Mouse (Mus musculus) gastrocnemius, postnatal 10 days (tissue): ENCODE measurements around the gene Myo19. TPM values are rescaled to one million over a fixed set of nuclear protein-coding genes. Genes with fewer than 3 reads are reported as not detected.

ENCODE experiments used
- DNase-seq: peaks from one replicate; pipeline ENCODE4 v3.0.0; 2021; ENCODE audit warnings: mixed read lengths
- microRNA-seq, 2 experiments: library from miRNA; unstranded; fragments of <30 nt; microRNA quantifications; one replicate each; pipeline ENCODE4 v1.2.0; 2021
- total RNA-seq, 2 experiments: library from RNA; stranded (reverse); gene quantifications; 2 replicates each; pipeline ENCODE4 v1.2.3; 2021

The Myo19 gene
- total RNA-seq, 2 experiments from 2014 or later, result 4.4 to 5.3 TPM

- DNase-seq, result no peak
Measured at GRCm38 (mm10) chr11:84945841-84946240, 65.9 kb downstream of the Myo19 start.

- no peak for DNase-seq
Measured at GRCm38 (mm10) chr11:84947206-84947605, 67.3 kb downstream of the Myo19 start.

GRCm38 (mm10) chr11:84948114-84948513 is 68.2 kb downstream of the Myo19 start:
- DNase-seq, result no peak

GRCm38 (mm10) chr11:84948526-84948925 is 68.6 kb downstream of the Myo19 start:
- DNase-seq, result no peak

- DNase-seq, result no peak
Measured at GRCm38 (mm10) chr11:84952611-84953010, 72.7 kb downstream of the Myo19 start.

GRCm38 (mm10) chr11:84956400-84956799 is 76.5 kb downstream of the Myo19 start:
- no peak for DNase-seq

- DNase-seq, result no peak
Measured at GRCm38 (mm10) chr11:84957171-84957570, 77.2 kb downstream of the Myo19 start.

GRCm38 (mm10) chr11:84957591-84958270 is 77.8 kb downstream of the Myo19 start, which contains the start of gene Car4:
Gene Car4 (plus strand): TSS chr11:84957786.
- DNase-seq, result no peak

GRCm38 (mm10) chr11:84958271-84958630 is 78.3 kb downstream of the Myo19 start:
- DNase-seq, result no peak

GRCm38 (mm10) chr11:84959181-84959580 is 79.2 kb downstream of the Myo19 start:
- DNase-seq, result no peak

- DNase-seq, result no peak
Measured at GRCm38 (mm10) chr11:84959701-84960181, 79.8 kb downstream of the Myo19 start.

GRCm38 (mm10) chr11:84960291-84960690 is 80.3 kb downstream of the Myo19 start:
- DNase-seq, result no peak

- no peak for DNase-seq
Measured at GRCm38 (mm10) chr11:84960780-84961179, 80.8 kb downstream of the Myo19 start.

Small RNA genes within 50 kb of the gene (microRNA-seq; reads per million reads assigned to microRNA genes)
- gene Gm23564, result 0 reads per million in 2 experiments

Other genes with a start within 250 kb of the Myo19 start
- gene Mrm1, start 60.6 kb upstream of the Myo19 start, total RNA-seq, result 1 to 10 TPM; 3.8 to 4.9 TPM
- 10 to 100 TPM; 19.2 to 22.6 TPM for gene Dhrs11, start 51.2 kb upstream of the Myo19 start, total RNA-seq
- gene Ggnbp2, start 9.3 kb upstream of the Myo19 start, total RNA-seq, result 10 to 100 TPM; 40.6 to 52.8 TPM
- gene Pigw, start 137 bp downstream of the Myo19 start, total RNA-seq, result 1 to 10 TPM; 6.3 to 7.7 TPM
- gene Znhit3, start 36.2 kb downstream of the Myo19 start, total RNA-seq, result 10 to 100 TPM in 1 of 2 experiments, 1 to 10 TPM in 1; 9.3 to 12.4 TPM
- 10 to 100 TPM; 11.8 to 12.1 TPM for gene Car4, start 77.6 kb downstream of the Myo19 start, total RNA-seq